Mouse (Mus musculus) kidney, adult 2 months (tissue): ENCODE data around the gene Gcg.

Experiments used
- CTCF ChIP-seq: fragments of 200-500 bp; conservative IDR thresholded peaks from 2 replicates; pipeline ENCODE4 v1.5.1; 2011; ENCODE audit warnings: low read depth, mild to moderate bottlenecking, control low read depth, low read length, moderate library complexity, mixed read lengths; ENCODE audit not compliant: insufficient read depth, insufficient read length
- POLR2A ChIP-seq: fragments of 200-500 bp; IDR thresholded peaks from one replicate; pipeline ENCODE4 v1.6.1; 2011; ENCODE audit warnings: low read depth, low read length, control low read depth

- TF ChIP-seq CTCF (no peak), POLR2A (no peak)
Observed at GRCm38 (mm10) chr2:62495407-62495806, 12.0 kb upstream of the Gcg start.
